Comparison of ENCODE assay signal across 7 mouse cellular contexts in genomic region chr6:137734846-137735609, GRCm38 (mm10). TPM values are rescaled to one million over a fixed set of nuclear protein-coding genes. Genes with fewer than 3 reads are reported as not detected.
DNase-seq lines count a peak whose midpoint lies in the region; ATAC-seq lines count a peak whose summit lies in the region.

Gene Strap (plus strand): TSS chr6:137735078.

- peak within 1 kb of the TSS; percentile 89 for H3K4me3 ChIP-seq in intestine, embryonic 15.5 days (replicated peaks)
- peak within 1 kb of the TSS; percentile 90 for H3K4me3 ChIP-seq in midbrain, embryonic 10.5 days

- no peaks in the 10 kb centered on the region for H3K9me3 ChIP-seq in intestine, embryonic 15.5 days
- H3K9me3 ChIP-seq in midbrain, embryonic 10.5 days (replicated peaks) = no peaks in the 10 kb centered on the region

- H3K4me1 ChIP-seq in intestine, embryonic 15.5 days (replicated peaks) = peaks cover 7% of the 10 kb centered on the region
- peaks cover 18% of the 10 kb centered on the region for H3K4me1 ChIP-seq in midbrain, embryonic 10.5 days

- ATAC-seq in intestine, embryonic 15.5 days = peak; percentile 99

- H3K36me3 ChIP-seq in intestine, embryonic 15.5 days = peaks cover 2% of the 10 kb centered on the region
- H3K36me3 ChIP-seq in midbrain, embryonic 10.5 days = peaks cover 36% of the 10 kb centered on the region

- peaks cover 4% of the 10 kb centered on the region; the same call in 1 of the 2 replicates for H3K27me3 ChIP-seq in intestine, embryonic 15.5 days (replicated peaks)
- peaks cover 7% of the 10 kb centered on the region; the same call in 1 of the 2 replicates for H3K27me3 ChIP-seq in midbrain, embryonic 10.5 days (ENCODE audit: low read depth, poor library complexity, severe bottlenecking)

- peak within 1 kb of the TSS; percentile 90 for H3K9ac ChIP-seq in intestine, embryonic 15.5 days

- H3K4me2 ChIP-seq in intestine, embryonic 15.5 days (replicated peaks) = peak within 1 kb of the TSS; percentile 73

- peak; percentile 90 to 94 for DNase-seq in adrenal gland, adult 18-20 months (ENCODE audit: low spot score in 2 of 2)
- DNase-seq in embryo, embryonic 11 days = peak; percentile 99
- DNase-seq in gastrocnemius, postnatal 36 days = peak; percentile 90
- peak; percentile 92 to 96 for DNase-seq in left cerebral cortex, postnatal 25 days (ENCODE audit: low spot score in 2 of 2)
- DNase-seq in midbrain, embryonic 10.5 days (ENCODE audit: low spot score) = peak; percentile 98
- peak; percentile 95 for DNase-seq in right cerebral cortex, postnatal 4 days

- intact Hi-C loops in gastrocnemius, postnatal 36 days (cut with DNase I) = no loop called here
- intact Hi-C loops in left cerebral cortex, postnatal 25 days (cut with DNase I) = no loop called here

- H3K27ac ChIP-seq in intestine, embryonic 15.5 days = peak within 1 kb of the TSS; percentile 79
- H3K27ac ChIP-seq in midbrain, embryonic 10.5 days (replicated peaks) = peak within 1 kb of the TSS; percentile 94

- WGBS in intestine, embryonic 15.5 days = under 1% methylated on average over 74 of the region's 86 CpGs
- WGBS in midbrain, embryonic 10.5 days = under 1% methylated on average over 81 of the region's 86 CpGs

RNA-seq across cellular contexts. Expression of gene Strap, which starts in this region (rescaled TPM):
- total RNA-seq in adrenal gland, adult 18-20 months (2021) = 100 to 1,000 TPM; 110 to 134 TPM
- 10 to 100 TPM; 70.8 to 77.0 TPM for total RNA-seq in gastrocnemius, postnatal 36 days (2021)
- polyA plus RNA-seq in intestine, embryonic 15.5 days (2015; fragmentation: Nextera tagmentation; extraction: Ambion mirVana) = 131 and 147 TPM in 2 replicates
- total RNA-seq in left cerebral cortex, postnatal 25 days (2021) = 100 to 1,000 TPM; 112 to 123 TPM
- polyA plus RNA-seq in midbrain, embryonic 10.5 days (2016; fragmentation: Nextera tagmentation; extraction: Ambion mirVana) = 222 and 233 TPM in 2 replicates

Comparison
In these comparisons a context has a peak if more than half of its experiments do, and no peak if none do; other contexts are left out.
1. Peak in every context shown above with its lines: DNase-seq, ATAC-seq, H3K4me3 ChIP-seq and H3K27ac ChIP-seq.